Mouse (Mus musculus): Measurements from ENCODE around the gene Ppp1r13b.

Gene Ppp1r13b

DNA sequence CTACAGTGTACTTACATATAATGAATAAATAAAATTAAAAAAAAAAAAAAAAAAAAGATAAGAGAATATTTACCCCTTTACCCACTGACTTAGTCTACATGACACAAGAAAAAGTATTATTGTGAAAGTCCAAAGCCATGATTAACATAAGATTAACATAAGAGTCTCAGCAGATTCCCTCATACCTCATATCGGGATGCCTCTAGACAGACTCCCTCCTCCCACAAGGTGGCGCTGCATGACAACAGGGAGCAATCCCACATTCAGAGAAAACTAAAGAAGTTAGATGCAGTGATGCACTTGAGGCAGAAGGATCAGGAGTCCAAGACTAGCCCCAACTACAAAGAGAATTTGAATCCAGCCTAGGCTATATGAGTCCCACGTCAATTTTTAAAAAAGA is 29.7 kb downstream of the Ppp1r13b start:
- DNase-seq, result peak; percentile 82

GRCm38 (mm10) chr12:111875499-111875898 is 32.4 kb downstream of the Ppp1r13b start:
- no peak for DNase-seq

DNA sequence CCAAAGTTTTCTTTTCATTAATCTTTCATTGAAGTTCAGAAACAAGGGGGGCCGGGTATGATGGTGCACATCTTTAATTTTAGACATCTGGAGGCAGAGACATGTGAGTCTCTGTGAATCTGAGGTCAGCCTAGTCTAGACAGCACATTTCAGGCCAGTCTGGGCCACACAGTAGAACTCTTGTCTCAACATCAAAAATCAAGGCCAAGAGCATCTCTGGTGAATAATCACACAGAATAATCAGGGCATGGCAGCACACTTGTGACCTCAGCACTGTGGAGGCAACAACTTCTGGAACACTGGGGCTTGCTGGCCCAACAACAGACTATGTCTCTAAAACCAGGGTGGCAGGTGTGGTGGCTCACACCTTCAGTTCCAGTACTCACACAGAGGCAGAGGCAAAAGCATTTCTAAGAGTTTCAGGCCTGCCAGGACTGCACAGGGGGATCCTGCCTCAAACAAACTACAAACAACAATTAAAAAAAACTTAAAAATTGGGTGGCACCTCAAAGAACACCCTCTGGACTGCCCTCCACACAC is 33.2 kb downstream of the Ppp1r13b start:
- no peak for DNase-seq

DNA sequence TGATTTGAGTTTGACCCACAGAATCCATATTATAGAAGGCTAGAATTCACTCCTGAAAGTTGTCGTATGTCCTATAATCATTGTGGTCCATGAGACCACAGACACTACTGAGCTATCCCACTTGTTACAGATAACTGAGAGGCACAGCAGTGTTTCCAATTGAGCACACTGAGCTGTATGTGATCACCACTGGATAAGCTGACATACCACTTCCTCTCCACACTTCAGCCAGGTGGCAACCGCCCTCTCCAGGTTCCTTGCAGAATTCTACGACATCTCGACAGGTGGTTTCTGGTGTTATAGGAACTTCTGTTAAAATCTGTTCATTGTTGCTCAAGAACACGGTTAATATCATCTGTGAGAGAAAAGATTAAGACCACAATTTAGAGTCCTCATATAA is 35.8 kb downstream of the Ppp1r13b start:
- DNase-seq, result no peak

GRCm38 (mm10) chr12:111870811-111871210 is 37.1 kb downstream of the Ppp1r13b start:
- DNase-seq, result no peak

GRCm38 (mm10) chr12:111869806-111870205 is 38.1 kb downstream of the Ppp1r13b start:
- DNase-seq, result no peak

DNA sequence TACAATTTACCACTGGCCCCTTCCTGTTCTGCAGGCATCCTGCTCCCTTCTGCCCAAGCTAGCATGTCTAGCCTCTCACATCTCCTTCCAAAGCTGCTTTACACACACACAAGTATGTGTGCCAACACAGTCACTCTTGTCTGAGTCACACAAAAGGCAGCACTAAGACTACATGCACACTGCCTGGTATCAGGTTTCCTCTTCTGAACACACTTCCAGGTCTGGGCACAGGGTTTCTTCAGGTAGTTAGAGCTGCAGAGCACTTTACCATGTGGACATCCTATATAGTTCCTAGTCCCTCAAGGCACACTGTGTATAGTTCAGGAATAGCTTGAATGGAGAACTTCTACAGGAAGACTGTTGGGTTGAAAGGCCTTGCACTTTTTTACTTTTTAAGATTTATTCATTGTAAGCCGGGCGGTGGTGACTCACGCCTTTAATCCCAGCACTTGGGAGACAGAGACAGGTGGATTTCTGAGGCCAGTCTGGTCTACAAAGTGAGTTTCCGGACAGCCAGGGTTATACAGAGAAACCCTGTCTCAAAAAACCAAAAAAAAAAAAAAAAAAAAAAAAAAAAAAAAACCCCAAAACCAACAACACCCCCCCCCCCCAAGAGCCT is 43.6 kb downstream of the Ppp1r13b start:
- DNase-seq, result no peak

GRCm38 (mm10) chr12:111855448-111855847 is 52.5 kb downstream of the Ppp1r13b start:
- DNase-seq, result no peak

DNA sequence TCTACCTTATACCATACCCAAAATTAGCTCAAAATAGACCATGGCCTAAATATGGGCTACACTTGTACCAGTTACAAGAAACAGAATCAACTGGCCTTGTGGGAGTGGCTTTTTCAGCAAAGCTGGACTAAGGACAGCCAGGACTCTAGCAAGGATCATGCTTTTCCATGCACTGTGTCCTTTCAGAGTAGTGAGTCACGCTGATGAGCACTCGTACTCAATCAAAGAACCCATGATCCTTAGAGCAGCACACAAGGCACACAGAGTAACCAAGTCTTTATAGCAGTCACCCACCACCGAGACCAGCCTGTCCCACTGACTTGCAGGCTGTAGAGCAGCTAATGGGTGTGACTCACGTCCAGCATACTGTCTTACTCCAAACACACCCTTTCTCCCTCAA is 54.4 kb downstream of the Ppp1r13b start:
- DNase-seq, result no peak

DNA sequence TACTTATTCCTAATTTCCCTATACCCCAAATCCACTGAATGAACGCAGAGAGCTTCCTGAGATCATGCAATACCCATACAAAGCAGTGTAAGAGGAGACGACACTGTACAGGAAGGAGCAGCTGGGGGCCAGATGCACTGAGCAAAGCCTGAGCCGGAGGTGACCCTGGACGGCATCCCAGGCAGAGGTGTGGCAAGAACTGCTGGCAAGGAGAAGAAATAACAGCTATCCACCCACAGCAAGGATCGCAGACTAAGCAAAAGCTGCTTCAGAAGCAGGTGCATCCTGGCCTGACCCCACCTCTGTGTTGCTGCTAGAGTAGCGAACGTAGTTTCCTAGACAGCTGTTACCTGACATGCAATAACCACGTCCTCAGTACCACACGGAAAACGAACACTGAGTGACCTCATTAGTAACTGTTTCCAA is 54.9 kb downstream of the Ppp1r13b start:
- DNase-seq, result peak; percentile 34

- no peak for DNase-seq
Measured at GRCm38 (mm10) chr12:111851745-111852144, 56.2 kb downstream of the Ppp1r13b start.

DNA sequence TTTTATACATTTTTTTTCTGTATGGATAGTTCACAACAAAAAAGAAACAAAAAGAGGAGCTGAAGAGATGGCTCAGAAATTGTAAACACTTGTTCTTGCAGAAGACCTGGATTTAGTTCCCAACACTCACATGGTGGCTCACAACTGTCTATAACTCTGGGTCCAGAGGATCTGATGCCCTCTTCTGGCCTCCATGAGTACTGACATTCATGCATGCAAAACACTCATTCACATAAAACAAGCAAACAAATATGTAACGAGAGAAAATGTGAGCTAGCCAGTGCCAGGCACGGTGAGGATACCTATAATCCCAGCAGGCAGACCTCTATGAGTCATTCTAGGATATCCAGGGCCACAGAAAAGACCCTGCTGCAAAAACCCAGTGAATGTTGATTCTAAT is 56.7 kb downstream of the Ppp1r13b start:
- DNase-seq, result no peak

DNA sequence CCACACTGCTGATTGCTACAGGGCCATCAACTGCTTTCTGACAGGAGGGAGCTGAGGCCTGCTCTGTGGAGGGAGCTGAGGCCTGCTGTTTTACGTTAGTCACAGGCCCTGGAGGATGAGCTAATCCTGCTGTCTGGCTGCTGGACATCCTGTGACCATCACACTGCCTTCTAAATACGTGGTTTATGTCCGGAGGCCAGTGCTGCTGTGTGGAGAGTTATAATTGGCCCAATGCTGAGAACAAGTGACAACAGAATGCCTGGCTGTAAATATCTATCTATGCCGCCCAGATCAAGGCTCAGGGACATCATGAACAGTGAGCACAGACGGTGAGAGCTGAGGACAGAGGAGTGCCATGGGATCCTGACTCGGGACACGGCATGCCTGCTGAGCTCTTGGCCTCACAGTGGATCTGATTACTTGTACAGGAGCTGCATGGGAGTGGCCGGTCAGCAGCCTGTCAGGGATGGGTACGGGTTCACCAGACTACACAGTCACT is 59.6 kb downstream of the Ppp1r13b start:
- DNase-seq, result no peak

- DNase-seq, result no peak
Measured at GRCm38 (mm10) chr12:111846815-111847214, 61.1 kb downstream of the Ppp1r13b start.

GRCm38 (mm10) chr12:111845953-111846352 is 62.0 kb downstream of the Ppp1r13b start:
- DNase-seq, result no peak

- DNase-seq, result no peak
Measured at GRCm38 (mm10) chr12:111843470-111843869, 64.4 kb downstream of the Ppp1r13b start.

GRCm38 (mm10) chr12:111842565-111843433 is 65.1 kb downstream of the Ppp1r13b start:
- no peak for DNase-seq

- no peak for DNase-seq
Measured at GRCm38 (mm10) chr12:111833457-111833856, 74.5 kb downstream of the Ppp1r13b start.

DNA sequence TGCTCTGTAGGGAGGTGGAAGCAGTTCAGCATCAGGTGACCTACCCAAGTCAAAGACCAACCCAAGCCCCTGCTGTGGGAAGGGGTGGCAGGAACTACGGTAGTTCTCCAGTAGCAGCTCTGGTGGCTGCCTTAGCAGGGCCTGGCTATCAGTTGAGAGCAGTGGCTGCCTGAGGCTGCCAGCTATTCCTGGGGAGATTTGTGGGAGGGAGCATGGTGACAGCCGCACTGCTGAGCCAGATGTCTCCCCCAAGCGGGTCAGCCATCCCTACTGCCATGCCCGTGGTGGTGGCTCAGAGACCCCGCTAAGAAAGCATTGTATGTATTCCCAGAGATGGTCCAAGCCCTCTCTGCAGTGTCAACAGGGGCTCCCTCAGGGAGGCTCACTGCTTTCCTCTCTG is 75.3 kb downstream of the Ppp1r13b start:
- no peak for DNase-seq

- no peak for DNase-seq
Measured at GRCm38 (mm10) chr12:111830375-111830774, 77.5 kb downstream of the Ppp1r13b start.

DNA sequence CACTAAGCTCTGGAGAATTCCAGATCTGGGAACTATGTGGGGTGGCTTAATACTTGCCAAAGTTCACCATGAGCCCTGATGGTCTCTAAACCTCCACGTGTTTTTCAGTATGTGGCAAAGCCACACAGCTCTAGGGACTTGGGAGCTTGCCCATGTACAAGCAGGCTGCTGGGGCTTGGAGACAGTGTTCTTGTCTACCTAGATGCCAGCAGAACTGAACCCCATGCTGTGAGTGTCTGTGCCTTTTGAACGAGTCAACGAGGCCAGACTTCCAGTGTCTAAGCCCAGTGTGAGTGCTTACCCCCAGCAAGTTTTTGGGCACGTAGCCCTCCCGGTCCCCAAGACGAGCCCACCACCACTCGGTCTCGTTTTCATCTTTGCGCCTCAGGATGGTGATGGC is 78.0 kb downstream of the Ppp1r13b start:
- DNase-seq, result no peak

- DNase-seq, result no peak
Measured at GRCm38 (mm10) chr12:111829447-111829846, 78.5 kb downstream of the Ppp1r13b start.

DNA sequence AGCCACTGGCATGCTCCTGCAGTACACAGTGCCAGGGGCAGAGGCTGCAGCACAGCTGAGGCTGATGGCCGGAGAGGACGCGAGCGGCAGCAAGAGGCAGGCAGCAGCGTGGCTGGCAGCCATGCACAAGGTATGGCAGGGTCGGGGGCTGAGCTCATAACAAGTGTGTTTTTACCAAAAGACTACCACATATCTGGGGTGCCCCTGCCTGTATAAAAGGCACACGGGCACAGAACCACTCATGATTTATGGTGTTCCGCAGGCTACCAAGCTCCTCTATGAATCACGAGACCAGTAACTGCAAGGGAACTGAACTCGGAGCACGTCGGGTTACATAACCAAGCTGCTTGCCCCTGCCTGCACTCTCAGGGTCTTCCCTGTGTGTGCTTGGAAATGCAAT is 80.4 kb downstream of the Ppp1r13b start:
- no peak for DNase-seq

DNA sequence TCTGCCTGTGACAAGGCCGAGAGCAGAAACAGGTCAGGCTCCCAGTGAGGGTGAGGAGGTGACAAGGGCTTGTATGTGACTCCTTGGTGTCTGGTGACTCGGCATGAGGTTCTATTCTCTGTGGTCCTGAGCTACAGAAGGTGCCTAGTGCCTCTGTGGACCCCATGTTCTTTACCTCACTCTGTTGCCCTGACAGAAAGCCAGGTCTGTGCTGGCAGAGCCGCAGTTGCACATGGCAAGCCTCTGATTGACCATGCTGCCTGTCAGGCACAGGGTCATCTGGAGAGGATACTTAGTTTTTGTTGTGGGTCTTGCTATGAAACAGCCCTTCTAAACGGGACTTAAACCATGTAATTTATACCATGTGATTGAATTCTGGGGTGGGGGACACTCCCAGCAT is 86.0 kb downstream of the Ppp1r13b start:
- no peak for DNase-seq
